Mouse (Mus musculus) midbrain, embryonic 14.5 days (tissue): ENCODE data around the gene Sntn. TPM values are rescaled to one million over a fixed set of nuclear protein-coding genes. Genes with fewer than 3 reads are reported as not detected.

Experiments used
- ATAC-seq: fragments of 200-750 bp; cut with Nextera tagmentation; 2 replicates; pipeline ENCODE4 v1.8.0; 2017; ENCODE audit warnings: moderate number of reproducible peaks, moderate library complexity; ENCODE audit not compliant: low FRiP score, low TSS enrichment
- DNase-seq: peaks from one replicate; pipeline ENCODE4 v3.0.0-alpha.2; 2015
- H3K27ac ChIP-seq: fragments of 300-500 bp; sonication (generic); replicated peaks from 2 replicates; pipeline ENCODE4 v1.5.1; 2014; ENCODE audit warnings: mild to moderate bottlenecking, low read depth, low read length, moderate library complexity
- H3K27me3 ChIP-seq: fragments of 300-500 bp; sonication (generic); 2 replicates; pipeline ENCODE4 v1.6.1; 2014; ENCODE audit warnings: low read length, control low read depth, mixed read lengths; ENCODE audit not compliant: control insufficient read depth, insufficient read depth
- H3K36me3 ChIP-seq: fragments of 300-500 bp; sonication (generic); 2 replicates; pipeline ENCODE4 v1.6.1; 2014; ENCODE audit warnings: low read length, control low read depth; ENCODE audit not compliant: control insufficient read depth, insufficient read depth
- H3K4me1 ChIP-seq: fragments of 300-500 bp; sonication (generic); 2 replicates; pipeline ENCODE4 v1.6.1; 2014; ENCODE audit warnings: mild to moderate bottlenecking, antibody characterized with exemption, low read length, control low read depth; ENCODE audit not compliant: control insufficient read depth, insufficient read depth
- H3K4me2 ChIP-seq: fragments of 300-500 bp; sonication (generic); 2 replicates; pipeline ENCODE4 v1.6.1; 2014; ENCODE audit warnings: mild to moderate bottlenecking, low read length, moderate library complexity
- H3K4me3 ChIP-seq: fragments of 300-500 bp; sonication (generic); replicated peaks from 2 replicates; pipeline ENCODE4 v1.5.1; 2014; ENCODE audit warnings: low read depth, low read length
- H3K9ac ChIP-seq: fragments of 300-500 bp; sonication (generic); replicated peaks from 2 replicates; pipeline ENCODE4 v1.6.1; 2014; ENCODE audit warnings: mild to moderate bottlenecking, low read length, moderate library complexity
- H3K9me3 ChIP-seq: fragments of 300-500 bp; sonication (generic); 2 replicates; pipeline ENCODE4 v1.6.1; 2016; ENCODE audit warnings: low read length, control low read depth, mixed read lengths; ENCODE audit not compliant: control insufficient read depth
- WGBS: fragments of 180-500 bp; shearing (Covaris S2); extraction: QIAGEN DNeasy Blood & Tissue Kit; methylation state at CpG from one replicate; pipeline ENCODE4 v1.1.7; 2014; 5-methylcytosine and 5-hydroxymethylcytosine counted together
- polyA plus RNA-seq: library from polyadenylated mRNA; unstranded; fragments of >200 nt; fragmentation: Nextera tagmentation; extraction: Ambion mirVana; gene quantifications from 2 replicates; pipeline ENCODE4 v1.2.1, GENCODE M21; 2014

Gene Sntn
- not detected in 2 replicates for polyA plus RNA-seq

GRCm38 (mm10) chr14:13670576-13670975 is at the start of gene Sntn:
Gene Sntn (plus strand): TSS chr14:13670876.
- H3K36me3 ChIP-seq = no peaks in the 10 kb centered on the region
- WGBS = 91% methylated on average over 2 of the region's 2 CpGs
- H3K9ac ChIP-seq = no peak within 1 kb of the TSS
- no peaks in the 10 kb centered on the region for H3K9me3 ChIP-seq
- H3K27ac ChIP-seq = no peak within 1 kb of the TSS
- no peaks in the 10 kb centered on the region for H3K4me1 ChIP-seq
- H3K4me2 ChIP-seq = no peak within 1 kb of the TSS
- no peaks in the 10 kb centered on the region for H3K27me3 ChIP-seq
- no peak within 1 kb of the TSS for H3K4me3 ChIP-seq
- DNase-seq (no peak), ATAC-seq (no peak)

- H3K9ac ChIP-seq = no peak overlapping the region
- WGBS = 97% methylated on average over 1 of the region's 1 CpGs
- 0 out of 2 replicates have a peak, but pooled peaks cover 7% of the 10 kb centered on the region for H3K4me1 ChIP-seq
- H3K27ac ChIP-seq = no peak overlapping the region
- no peak overlapping the region for H3K4me3 ChIP-seq
- DNase-seq (no peak), ATAC-seq (no peak)
- no peak overlapping the region for H3K4me2 ChIP-seq
- no peaks in the 10 kb centered on the region for H3K9me3 ChIP-seq
- no peaks in the 10 kb centered on the region for H3K36me3 ChIP-seq
- no peaks in the 10 kb centered on the region for H3K27me3 ChIP-seq
Observed at GRCm38 (mm10) chr14:13649865-13650264, 20.8 kb upstream of the Sntn start.

- Histone ChIP-seq H3K4me2 (no peak overlapping the region), H3K4me1 (0 out of 2 replicates have a peak, but pooled peaks cover 7% of the 10 kb centered on the region), H3K27me3 (no peaks in the 10 kb centered on the region), H3K27ac (0 out of 2 replicates have a peak overlapping the region, but pooled peaks have one; percentile 32), H3K9ac (no peak overlapping the region), H3K4me3 (no peak overlapping the region), H3K9me3 (no peaks in the 10 kb centered on the region), H3K36me3 (no peaks in the 10 kb centered on the region)
- WGBS = 66% methylated on average over 1 of the region's 1 CpGs
- DNase-seq (peak; percentile 49), ATAC-seq (peak; percentile 53; the same call in 1 of the 2 replicates)
Observed at GRCm38 (mm10) chr14:13651039-13651438, 19.6 kb upstream of the Sntn start.

GRCm38 (mm10) chr14:13651541-13652298 is 19.0 kb upstream of the Sntn start:
- 26% methylated on average over 2 of the region's 2 CpGs for WGBS
- Histone ChIP-seq H3K4me1 (0 out of 2 replicates have a peak, but pooled peaks cover 7% of the 10 kb centered on the region), H3K27ac (no peak overlapping the region; the same call in 1 of the 2 replicates), H3K4me2 (no peak overlapping the region), H3K4me3 (no peak overlapping the region), H3K27me3 (no peaks in the 10 kb centered on the region), H3K9me3 (no peaks in the 10 kb centered on the region), H3K36me3 (no peaks in the 10 kb centered on the region), H3K9ac (no peak overlapping the region)
- ATAC-seq = peak; percentile 86
- peak; percentile 64 for DNase-seq

DNA sequence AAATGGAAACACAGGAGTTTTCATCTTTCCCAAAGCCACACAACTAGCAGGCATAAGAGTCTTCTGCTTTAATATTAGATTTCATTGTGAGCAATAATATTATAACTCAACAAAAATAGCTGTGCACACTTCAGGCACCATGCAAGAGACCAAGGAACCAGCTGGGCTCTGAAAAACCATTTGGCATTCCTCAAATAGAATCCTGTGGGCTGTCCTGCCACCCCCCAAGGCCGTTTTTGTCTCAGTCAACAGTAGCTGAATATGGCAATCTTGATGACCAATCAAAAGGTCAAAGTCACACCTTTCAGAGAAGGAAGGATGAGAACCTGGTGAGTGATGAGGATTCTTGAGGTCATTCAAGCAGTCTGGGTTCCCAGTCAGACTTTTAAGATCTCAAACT is 16.0 kb downstream of the Sntn start:
- 85% methylated on average over 1 of the region's 1 CpGs for WGBS
- no peak for DNase-seq
- ATAC-seq = no peak
- Histone ChIP-seq H3K4me2 (no peak overlapping the region), H3K9ac (no peak overlapping the region), H3K4me1 (no peaks in the 10 kb centered on the region), H3K9me3 (no peaks in the 10 kb centered on the region), H3K27ac (no peak overlapping the region), H3K27me3 (no peaks in the 10 kb centered on the region), H3K4me3 (no peak overlapping the region), H3K36me3 (no peaks in the 10 kb centered on the region)

DNA sequence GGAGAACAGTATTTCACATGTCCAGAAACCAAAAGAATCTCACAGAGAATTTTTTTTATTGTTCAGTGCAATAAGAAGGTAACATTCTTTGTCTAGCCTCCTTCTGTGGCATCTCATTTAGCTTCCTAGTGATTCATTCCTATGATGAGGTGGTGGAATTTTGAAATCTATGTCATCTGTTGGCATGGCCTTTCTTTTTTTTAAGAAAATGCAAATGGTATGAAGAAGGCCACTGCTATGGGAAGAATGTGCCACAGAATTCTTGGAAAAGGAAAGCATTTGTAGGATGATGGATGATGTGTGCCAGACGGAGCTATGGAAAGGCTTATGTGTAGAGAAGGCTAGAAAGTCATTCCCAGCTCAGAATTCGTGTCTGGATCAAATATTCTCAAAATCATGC is 19.8 kb downstream of the Sntn start:
- WGBS = 72% methylated on average over 2 of the region's 2 CpGs
- Histone ChIP-seq H3K27me3 (no peaks in the 10 kb centered on the region), H3K36me3 (no peaks in the 10 kb centered on the region), H3K9me3 (no peaks in the 10 kb centered on the region), H3K27ac (no peak overlapping the region), H3K4me3 (no peak overlapping the region), H3K9ac (no peak overlapping the region), H3K4me1 (no peaks in the 10 kb centered on the region), H3K4me2 (no peak overlapping the region)
- DNase-seq = no peak
- no peak for ATAC-seq

GRCm38 (mm10) chr14:13732263-13732662 is 61.6 kb downstream of the Sntn start:
- DNase-seq = no peak
- no peak overlapping the region for H3K4me3 ChIP-seq
- H3K9me3 ChIP-seq = no peaks in the 10 kb centered on the region; the same call in 1 of the 2 replicates
- 0 out of 2 replicates have a peak, but pooled peaks have one; percentile 34 for ATAC-seq
- WGBS = 36% methylated on average over 4 of the region's 4 CpGs
- H3K27ac ChIP-seq = no peak overlapping the region
- H3K4me1 ChIP-seq = no peaks in the 10 kb centered on the region
- no peak overlapping the region for H3K9ac ChIP-seq
- H3K4me2 ChIP-seq = no peak overlapping the region
- H3K36me3 ChIP-seq = no peaks in the 10 kb centered on the region
- H3K27me3 ChIP-seq = no peaks in the 10 kb centered on the region
